Mouse (Mus musculus): ENCODE results near the gene Foxp3.
A peak's percentile ranks its signal among the peaks of the same experiment; 100 is the strongest.

Gene Foxp3

GRCm38 (mm10) chrX:7573176-7574086, at the start of gene Foxp3:
Foxp3 (plus strand) TSS chrX:7573644.
- DNase-seq (ENCODE audit: low read depth, low spot score) = no peak

GRCm38 (mm10) chrX:7524961-7525360, 48.5 kb upstream of the Foxp3 start:
- DNase-seq (ENCODE audit: low read depth, low spot score) = no peak

GRCm38 (mm10) chrX:7553474-7553873, 20.0 kb upstream of the Foxp3 start:
- DNase-seq (ENCODE audit: low read depth, low spot score) = peak; percentile 13

- no peak for DNase-seq (ENCODE audit: low read depth, low spot score)
Measured at GRCm38 (mm10) chrX:7563076-7563475, 10.4 kb upstream of the Foxp3 start.

GRCm38 (mm10) chrX:7566352-7566751, 7.1 kb upstream of the Foxp3 start:
- DNase-seq (ENCODE audit: low read depth, low spot score) = no peak

GRCm38 (mm10) chrX:7567491-7567890, 6.0 kb upstream of the Foxp3 start:
- DNase-seq (ENCODE audit: low read depth, low spot score) = no peak

GRCm38 (mm10) chrX:7570481-7571175, 2.8 kb upstream of the Foxp3 start:
- no peak for DNase-seq (ENCODE audit: low read depth, low spot score)

- DNase-seq (ENCODE audit: low read depth, low spot score) = no peak
Measured at GRCm38 (mm10) chrX:7571565-7572136, 1.8 kb upstream of the Foxp3 start.

GRCm38 (mm10) chrX:7572466-7572865, 978 bp upstream of the Foxp3 start:
- no peak for DNase-seq (ENCODE audit: low read depth, low spot score)

- peak; percentile 98 for DNase-seq (ENCODE audit: low read depth, low spot score)
Measured at GRCm38 (mm10) chrX:7574087-7574884, 842 bp downstream of the Foxp3 start, which contains the start of gene Ppp1r3f. Ppp1r3f (minus strand) TSS chrX:7574283.

- DNase-seq (ENCODE audit: low read depth, low spot score) = no peak
Measured at GRCm38 (mm10) chrX:7574885-7575231, 1.4 kb downstream of the Foxp3 start.

GRCm38 (mm10) chrX:7581151-7581550, 7.7 kb downstream of the Foxp3 start:
- no peak for DNase-seq (ENCODE audit: low read depth, low spot score)

- no peak for DNase-seq (ENCODE audit: low read depth, low spot score)
Measured at GRCm38 (mm10) chrX:7583881-7584280, 10.4 kb downstream of the Foxp3 start.

- DNase-seq (ENCODE audit: low read depth, low spot score) = no peak
Measured at GRCm38 (mm10) chrX:7586356-7586755, 12.9 kb downstream of the Foxp3 start.

GRCm38 (mm10) chrX:7595371-7595770, 21.9 kb downstream of the Foxp3 start:
- no peak for DNase-seq (ENCODE audit: low read depth, low spot score)

- DNase-seq (ENCODE audit: low read depth, low spot score) = no peak
Measured at GRCm38 (mm10) chrX:7604004-7604403, 30.6 kb downstream of the Foxp3 start.

GRCm38 (mm10) chrX:7604879-7605574, 31.6 kb downstream of the Foxp3 start, which contains the start of gene Ccdc22:
Ccdc22 (minus strand) TSS chrX:7605517.
- peak; percentile 81 for DNase-seq (ENCODE audit: low read depth, low spot score)

GRCm38 (mm10) chrX:7605575-7605941, 32.1 kb downstream of the Foxp3 start:
- DNase-seq (ENCODE audit: low read depth, low spot score) = no peak

- no peak for DNase-seq (ENCODE audit: low read depth, low spot score)
Measured at GRCm38 (mm10) chrX:7606783-7607182, 33.3 kb downstream of the Foxp3 start, which contains the start of gene Cacna1f. Cacna1f (plus strand) TSS chrX:7607083.

GRCm38 (mm10) chrX:7610035-7610434, 36.6 kb downstream of the Foxp3 start:
- DNase-seq (ENCODE audit: low read depth, low spot score) = no peak

Data from telencephalon, adult 2 months (tissue).